Mouse (Mus musculus) gastrocnemius, adult 2 months (tissue): Measurements from ENCODE around the gene Lpar5. TPM values are rescaled to one million over a fixed set of nuclear protein-coding genes. Genes with fewer than 3 reads are reported as not detected.
"Not testable (repeated sequence)": the region's sequence is repeated elsewhere in the genome, so short reads cannot be mapped to it uniquely, and the experiment has no call there.

Source experiments
- DNase-seq: peaks from one replicate; pipeline ENCODE4 v3.0.0; 2022
- H3K27ac ChIP-seq: fragments of 200-600 bp; 2 replicates; pipeline ENCODE4 v1.8.1; 2022; ENCODE audit warnings: mild to moderate bottlenecking
- H3K4me3 ChIP-seq: fragments of 200-600 bp; 2 replicates; pipeline ENCODE4 v1.8.1; 2022; ENCODE audit warnings: mild to moderate bottlenecking, moderate library complexity
- CTCF ChIP-seq: fragments of 200-600 bp; IDR thresholded peaks from 2 replicates; pipeline ENCODE4 v1.8.1; 2022; ENCODE audit warnings: antibody characterized with exemption, mild to moderate bottlenecking, moderate library complexity
- intact Hi-C: fragments of 180-260 bp; cut with DNase I; formaldehyde crosslinking; loops from one replicate; pipeline ENCODE4 v1.15.1; 2025
- total RNA-seq, 2 experiments: library from RNA; stranded (reverse); gene quantifications; 2 replicates each; pipeline ENCODE4 v1.2.3; 2021

Lpar5 gene
- total RNA-seq, 2 experiments from 2014 or later, result not detected

DNA sequence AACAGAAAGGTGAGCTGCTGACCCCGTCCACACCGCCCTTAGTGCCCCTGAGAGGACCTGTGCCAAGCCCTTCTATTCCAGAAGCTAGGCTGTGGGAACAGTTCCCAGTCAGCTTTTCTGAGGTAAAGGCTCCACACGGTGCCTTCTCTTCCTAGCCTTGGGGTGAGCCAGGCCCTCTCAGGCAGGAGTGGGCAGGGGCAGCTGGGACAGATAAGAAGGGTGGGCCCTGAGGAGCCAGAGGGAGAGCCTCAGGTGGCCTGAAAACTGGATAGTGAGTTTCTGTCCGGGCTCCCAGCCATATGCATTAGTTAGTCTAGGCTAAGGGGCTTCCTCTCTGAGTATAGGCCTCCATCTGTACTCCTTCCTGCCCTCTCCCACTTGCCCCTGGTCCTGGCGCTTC, 5.2 kb upstream of the Lpar5 start:
- intact Hi-C loops, result no loop called here
- TF ChIP-seq CTCF, result no peak
- no peak overlapping the region for H3K27ac ChIP-seq
- H3K4me3 ChIP-seq, result no peak overlapping the region
- DNase-seq, result no peak

DNA sequence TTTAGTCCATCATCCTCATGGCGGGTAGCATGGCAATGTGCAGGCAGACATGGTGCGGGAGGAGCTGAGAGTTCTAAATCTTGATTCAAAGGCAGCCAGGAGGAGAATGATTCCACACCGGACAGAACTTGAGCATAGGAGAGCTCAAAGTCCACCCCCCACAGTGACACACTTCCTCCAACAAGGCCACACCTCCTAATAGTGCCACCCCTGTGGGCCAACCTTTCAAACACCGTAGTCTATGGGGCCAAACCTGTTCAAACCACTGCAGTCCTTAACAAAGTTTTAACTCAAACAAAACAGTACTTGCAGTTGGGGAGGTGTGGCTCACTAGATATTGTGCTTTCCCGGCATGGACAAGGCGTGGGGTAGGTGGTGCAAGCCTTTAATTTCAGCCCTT, 3.8 kb upstream of the Lpar5 start:
- no peak for TF ChIP-seq CTCF
- Histone ChIP-seq H3K4me3 (no peak overlapping the region), H3K27ac (no peak overlapping the region)
- no peak for DNase-seq
- intact Hi-C loops, result no loop called here

DNA sequence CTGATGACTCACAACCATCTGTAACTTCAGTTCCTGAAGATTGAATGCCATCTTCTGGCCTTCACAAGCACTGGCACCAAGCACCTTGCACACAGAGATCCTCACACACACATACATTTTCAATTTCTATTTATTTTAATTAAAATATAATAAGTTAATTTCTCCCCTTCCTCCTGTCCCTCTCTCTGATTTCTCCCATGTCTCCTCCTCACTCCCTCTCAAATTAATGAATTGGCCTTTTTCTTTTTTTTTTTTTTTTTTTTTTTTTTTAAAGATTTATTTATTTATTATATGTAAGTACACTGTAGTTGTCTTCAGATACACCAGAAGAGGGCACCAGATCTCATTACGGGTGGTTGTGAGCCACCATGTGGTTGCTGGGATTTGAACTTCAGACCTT, 2.5 kb upstream of the Lpar5 start:
- H3K4me3 ChIP-seq, intact Hi-C loops, DNase-seq, H3K27ac ChIP-seq: not testable (repeated sequence)

GRCm38 (mm10) chr6:125071170-125071895, 3.6 kb downstream of the Lpar5 start:
- intact Hi-C loops, result no loop called here
- no peak overlapping the region for H3K27ac ChIP-seq
- no peak overlapping the region for H3K4me3 ChIP-seq
- no peak for TF ChIP-seq CTCF
- DNase-seq, result no peak

DNA sequence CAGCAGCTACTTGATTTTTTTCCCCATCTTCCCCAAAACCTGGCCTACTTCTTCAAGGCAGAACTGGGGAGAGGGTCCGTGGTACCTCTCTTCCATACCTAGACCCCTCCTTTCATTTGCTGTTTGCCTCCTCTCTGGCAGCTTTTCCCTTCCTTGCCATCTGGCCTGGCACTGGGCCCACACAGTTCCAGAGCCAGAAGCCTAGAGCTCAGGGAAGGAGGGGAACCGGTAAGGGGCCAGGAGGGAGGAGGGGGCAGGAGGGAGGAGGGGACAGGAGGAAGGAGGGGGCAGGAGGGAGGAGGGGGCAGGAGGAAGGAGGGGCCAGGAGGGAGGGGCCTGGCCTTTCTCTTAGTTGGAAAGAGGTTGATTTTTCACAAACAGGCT, 4.2 kb downstream of the Lpar5 start:
- DNase-seq, result no peak
- intact Hi-C loops, result no loop called here
- no peak for TF ChIP-seq CTCF
- H3K4me3 ChIP-seq, result no peak overlapping the region
- no peak overlapping the region for H3K27ac ChIP-seq

DNA sequence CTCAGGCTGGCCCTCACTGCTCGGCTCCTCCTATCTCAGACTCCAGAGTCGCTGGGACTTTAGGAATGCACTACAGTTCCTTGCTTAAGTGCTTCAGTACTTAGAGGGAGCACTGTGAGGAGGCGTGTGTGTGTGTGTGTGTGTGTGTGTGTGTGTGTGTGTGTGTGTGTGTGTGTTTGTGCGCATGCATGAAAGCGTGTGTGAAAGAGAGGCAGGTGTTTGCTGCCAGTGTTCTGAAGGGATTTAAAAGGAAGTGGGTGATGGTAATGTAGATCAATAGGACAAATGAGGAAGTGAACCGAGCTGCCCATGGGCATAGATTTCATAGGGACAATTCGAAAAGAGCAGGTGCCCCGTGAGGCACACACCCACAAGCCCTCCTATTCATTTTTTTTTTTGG, 6.1 kb downstream of the Lpar5 start:
- DNase-seq, result no peak
- TF ChIP-seq CTCF, result no peak
- intact Hi-C loops, result no loop called here

DNA sequence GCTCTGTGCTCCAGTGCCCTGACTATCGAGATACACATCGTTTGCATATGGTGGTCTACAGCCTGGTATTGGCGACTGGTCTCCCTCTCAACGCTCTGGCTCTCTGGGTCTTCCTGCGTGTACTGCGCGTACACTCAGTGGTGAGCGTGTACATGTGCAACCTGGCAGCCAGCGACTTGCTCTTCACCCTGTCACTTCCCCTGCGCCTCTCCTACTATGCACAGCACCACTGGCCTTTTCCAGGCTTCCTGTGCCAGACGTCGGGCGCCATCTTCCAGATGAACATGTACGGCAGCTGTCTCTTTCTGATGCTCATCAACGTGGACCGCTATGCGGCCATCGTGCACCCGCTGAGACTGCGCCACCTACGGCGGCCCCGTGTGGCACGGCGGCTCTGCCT, 13.7 kb downstream of the Lpar5 start:
- TF ChIP-seq CTCF, result no peak
- DNase-seq, result no peak
- Histone ChIP-seq H3K27ac (peak overlapping the region; percentile 71), H3K4me3 (peak overlapping the region; percentile 73)
- intact Hi-C loops, result loop anchor here (5.0 kb wide), 1 partner anchor 164 kb away; no protein-coding TSS in a partner anchor

More for the DNA sequence above, 6.1 kb downstream of the Lpar5 start:
- H3K4me3 ChIP-seq, result no peak overlapping the region
- no peak overlapping the region for H3K27ac ChIP-seq

GRCm38 (mm10) chr6:125081797-125082560, 14.3 kb downstream of the Lpar5 start:
- peak; percentile 91 for TF ChIP-seq CTCF
- peak overlapping the region; percentile 71 for H3K27ac ChIP-seq
- DNase-seq, result peak; percentile 95
- H3K4me3 ChIP-seq, result peak overlapping the region; percentile 73
- intact Hi-C loops, result loop anchor here (5.0 kb wide), 1 partner anchor 165 kb away; no protein-coding TSS in a partner anchor

GRCm38 (mm10) chr6:125082801-125083386, 15.2 kb downstream of the Lpar5 start:
- intact Hi-C loops, result loop anchor here (5.0 kb wide), 1 partner anchor 166 kb away; no protein-coding TSS in a partner anchor
- no peak for DNase-seq
- TF ChIP-seq CTCF, result no peak

DNA sequence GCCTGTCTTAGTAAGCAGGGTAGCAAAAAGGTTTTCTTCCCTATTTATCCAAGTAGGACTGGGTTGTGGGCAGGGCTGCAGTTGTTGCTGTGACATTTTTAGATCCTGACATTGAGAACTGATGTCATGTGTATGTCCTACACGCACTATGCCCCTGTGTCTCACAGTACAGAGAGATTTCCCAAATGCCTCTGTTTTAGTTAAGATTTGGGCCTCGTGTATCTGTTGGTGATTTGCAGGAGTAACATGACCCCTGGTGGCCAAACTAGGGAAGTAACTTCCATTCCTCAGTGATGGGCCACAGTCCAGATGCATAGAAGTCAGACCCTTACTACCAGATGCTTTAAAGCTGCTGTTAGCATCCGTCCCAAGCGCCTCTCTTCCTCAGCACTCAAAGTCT, 16.7 kb downstream of the Lpar5 start:
- DNase-seq, result peak; percentile 45
- TF ChIP-seq CTCF, result peak; percentile 87
- Histone ChIP-seq H3K4me3 (no peak overlapping the region), H3K27ac (no peak overlapping the region; the same call in 1 of the 2 replicates)
- intact Hi-C loops, result loop anchor here (1.0 to 5.0 kb wide), 3 partner anchors 38 to 182 kb away; no protein-coding TSS in a partner anchor

More at GRCm38 (mm10) chr6:125082801-125083386, 15.2 kb downstream of the Lpar5 start:
- Histone ChIP-seq H3K4me3 (no peak overlapping the region), H3K27ac (no peak overlapping the region)

- intact Hi-C loops, result no loop called here
Observed at GRCm38 (mm10) chr6:125087937-125088336, 20.2 kb downstream of the Lpar5 start.

DNA sequence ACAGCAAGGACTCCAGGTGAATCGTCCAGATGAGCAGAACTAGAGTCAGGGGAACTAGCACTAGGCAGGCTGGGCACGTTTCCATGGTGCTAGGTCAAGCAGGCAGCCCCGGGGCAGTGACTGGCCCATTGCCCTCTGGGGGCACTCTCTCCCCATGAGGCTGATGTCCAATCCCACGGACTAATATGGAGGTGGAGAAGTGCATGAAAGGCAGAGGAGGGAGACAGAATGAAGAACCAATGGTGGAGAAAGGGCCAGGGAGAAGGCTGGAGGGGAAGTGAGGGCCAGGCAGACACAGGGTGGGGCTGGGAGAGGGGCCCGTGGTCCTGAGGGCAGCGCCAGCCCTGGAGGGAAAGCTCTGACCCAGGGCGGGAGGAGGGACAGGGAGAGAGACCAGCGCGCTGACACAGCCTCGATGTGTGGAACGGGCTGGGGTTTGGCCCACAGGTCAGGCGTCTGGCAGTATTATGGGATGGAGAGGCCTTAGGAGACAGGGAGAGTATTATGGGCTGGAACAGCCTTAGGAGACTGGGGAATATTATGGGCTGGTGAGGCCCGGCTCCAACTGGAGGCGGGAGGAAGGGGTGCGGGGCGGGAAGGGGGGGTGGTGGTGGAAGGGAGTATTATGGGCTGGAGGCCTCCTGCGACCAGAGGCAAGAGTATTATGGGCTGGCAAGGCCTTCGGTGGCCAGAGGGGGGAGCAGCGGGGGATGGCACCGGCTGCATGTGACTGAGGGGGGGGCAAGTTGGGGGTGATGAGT, 21.0 kb downstream of the Lpar5 start:
- TF ChIP-seq CTCF, result no peak
- intact Hi-C loops, result no loop called here
- Histone ChIP-seq H3K27ac (peak overlapping the region; percentile 89), H3K4me3 (peak overlapping the region; percentile 63)
- DNase-seq, result peak; percentile 83

More at GRCm38 (mm10) chr6:125087937-125088336, 20.2 kb downstream of the Lpar5 start:
- DNase-seq, result no peak
- peak overlapping the region; percentile 89 for H3K27ac ChIP-seq
- H3K4me3 ChIP-seq, result no peak overlapping the region
- TF ChIP-seq CTCF, result no peak
